Mouse (Mus musculus): ENCODE measurements around the gene Hcrtr1. TPM values are rescaled to one million over a fixed set of nuclear protein-coding genes. Genes with fewer than 3 reads are reported as not detected.

Hcrtr1 gene
- total RNA-seq, 2 experiments from 2014 or later, result 0.46 to 0.77 TPM

- peak; percentile 87 to 89 for DNase-seq (ENCODE audit: low spot score in 2 of 2)
Observed at GRCm38 (mm10) chr4:130168280-130169183, 29.4 kb upstream of the Hcrtr1 start.

GRCm38 (mm10) chr4:130167814-130168213 is 28.7 kb upstream of the Hcrtr1 start:
- DNase-seq (ENCODE audit: low spot score in 2 of 2), result no peak

GRCm38 (mm10) chr4:130167321-130167720 is 28.2 kb upstream of the Hcrtr1 start:
- no peak for DNase-seq (ENCODE audit: low spot score in 2 of 2)

GRCm38 (mm10) chr4:130166592-130166991 is 27.4 kb upstream of the Hcrtr1 start:
- DNase-seq (ENCODE audit: low spot score in 2 of 2), result no peak

- no peak for DNase-seq (ENCODE audit: low spot score in 2 of 2)
Observed at GRCm38 (mm10) chr4:130166061-130166460, 26.9 kb upstream of the Hcrtr1 start.

- no peak for DNase-seq (ENCODE audit: low spot score in 2 of 2)
Observed at GRCm38 (mm10) chr4:130164121-130164520, 25.0 kb upstream of the Hcrtr1 start.

GRCm38 (mm10) chr4:130163391-130163861 is 24.3 kb upstream of the Hcrtr1 start:
- DNase-seq (ENCODE audit: low spot score in 2 of 2), result peak in 1 of 2 experiments; percentile 62

GRCm38 (mm10) chr4:130161349-130161748 is 22.2 kb upstream of the Hcrtr1 start:
- DNase-seq (ENCODE audit: low spot score in 2 of 2), result no peak

GRCm38 (mm10) chr4:130156812-130157371 is 17.7 kb upstream of the Hcrtr1 start:
- DNase-seq (ENCODE audit: low spot score in 2 of 2), result no peak

GRCm38 (mm10) chr4:130154250-130154649 is 15.1 kb upstream of the Hcrtr1 start:
- DNase-seq (ENCODE audit: low spot score in 2 of 2), result peak in 1 of 2 experiments; percentile 2

GRCm38 (mm10) chr4:130148405-130148804 is 9.2 kb upstream of the Hcrtr1 start:
- no peak for DNase-seq (ENCODE audit: low spot score in 2 of 2)

GRCm38 (mm10) chr4:130141786-130142185 is 2.6 kb upstream of the Hcrtr1 start:
- DNase-seq (ENCODE audit: low spot score in 2 of 2), result peak in 1 of 2 experiments; percentile 61

- no peak for DNase-seq (ENCODE audit: low spot score in 2 of 2)
Observed at GRCm38 (mm10) chr4:130140992-130141402, 1.8 kb upstream of the Hcrtr1 start.

GRCm38 (mm10) chr4:130138441-130139213 is 532 bp downstream of the Hcrtr1 start:
- DNase-seq (ENCODE audit: low spot score in 2 of 2), result peak; percentile 77 to 83

- DNase-seq (ENCODE audit: low spot score in 2 of 2), result no peak
Observed at GRCm38 (mm10) chr4:130133399-130133798, 5.8 kb downstream of the Hcrtr1 start.

GRCm38 (mm10) chr4:130131448-130132105 is 7.6 kb downstream of the Hcrtr1 start:
- DNase-seq (ENCODE audit: low spot score in 2 of 2), result no peak

GRCm38 (mm10) chr4:130130641-130131350 is 8.4 kb downstream of the Hcrtr1 start:
- DNase-seq (ENCODE audit: low spot score in 2 of 2), result no peak

- no peak for DNase-seq (ENCODE audit: low spot score in 2 of 2)
Observed at GRCm38 (mm10) chr4:130130082-130130481, 9.1 kb downstream of the Hcrtr1 start.

- DNase-seq (ENCODE audit: low spot score in 2 of 2), result no peak
Observed at GRCm38 (mm10) chr4:130128907-130129306, 10.3 kb downstream of the Hcrtr1 start.

- DNase-seq (ENCODE audit: low spot score in 2 of 2), result no peak
Observed at GRCm38 (mm10) chr4:130125935-130126334, 13.2 kb downstream of the Hcrtr1 start.
